Mouse (Mus musculus): Measurements from ENCODE around the gene Ctdspl.

DNA sequence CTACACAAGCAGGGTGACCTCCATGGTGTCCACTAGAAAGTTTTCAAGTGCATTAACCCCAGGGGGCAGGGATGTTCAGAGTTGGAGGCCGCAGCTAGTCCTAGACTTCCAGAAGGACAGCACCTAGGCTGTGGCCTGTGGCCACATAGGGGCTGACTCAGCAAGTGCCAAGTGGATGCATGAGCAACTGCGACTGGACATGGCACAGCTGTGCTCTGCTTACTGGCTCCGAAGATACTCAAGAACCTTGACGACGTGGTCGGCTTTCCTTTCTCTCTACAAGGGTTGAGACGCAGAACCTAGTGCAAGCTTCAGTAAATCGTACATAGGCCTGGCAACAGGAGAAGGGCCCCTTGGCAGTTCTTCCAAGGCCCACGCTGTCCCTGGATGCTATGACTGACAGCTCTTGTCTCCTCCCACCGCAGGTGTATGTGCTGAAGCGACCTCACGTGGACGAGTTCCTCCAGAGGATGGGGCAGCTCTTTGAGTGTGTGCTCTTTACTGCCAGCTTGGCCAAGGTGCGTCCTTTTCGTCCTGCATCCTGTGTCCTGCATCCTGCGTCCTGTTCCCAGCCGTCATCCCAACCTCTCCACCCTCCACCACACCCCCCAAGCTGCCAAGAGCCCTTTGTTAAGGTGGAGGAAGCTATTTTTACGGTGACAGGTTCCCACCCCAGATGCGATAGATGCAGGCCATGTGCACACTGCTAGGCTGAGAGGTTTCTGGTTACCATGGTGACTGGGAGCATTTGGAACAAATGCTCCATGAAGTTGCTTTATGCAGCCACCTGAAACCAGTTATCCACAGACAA, 107.1 kb downstream of the Ctdspl start:
- TF ChIP-seq TCF12 (IDR thresholded peaks at IDR 0.05; ENCODE audit: insufficient read depth, poor library complexity, severe bottlenecking) = no peak
- TF ChIP-seq POLR2A (IDR thresholded peaks at IDR 0.05; ENCODE audit: insufficient read length, low read depth) = no peak
- TF ChIP-seq MAX (IDR thresholded peaks at IDR 0.05; ENCODE audit: low read depth) = no peak
- TF ChIP-seq MYOG (IDR thresholded peaks at IDR 0.05; ENCODE audit: control insufficient read depth in 1 of 3, insufficient read depth in 1 of 3, insufficient read length in 2 of 3, low read depth in 2 of 3) = peak in 2 of 3 experiments; percentile 26 to 30

Data from myocyte (in vitro differentiated cells).